Mouse (Mus musculus) hindbrain, embryonic 14.5 days (tissue): ENCODE data around the gene Spon1. TPM values are rescaled to one million over a fixed set of nuclear protein-coding genes. Genes with fewer than 3 reads are reported as not detected.

Experiments
- ATAC-seq: fragments of 200-750 bp; cut with Nextera tagmentation; 2 replicates; pipeline ENCODE4 v1.8.0; 2017; ENCODE audit warnings: moderate number of reproducible peaks, mild to moderate bottlenecking, moderate TSS enrichment, moderate library complexity; ENCODE audit not compliant: low FRiP score
- DNase-seq: peaks from one replicate; pipeline ENCODE4 v3.0.0-alpha.2; 2015; ENCODE audit warnings: low spot score
- H3K27ac ChIP-seq: fragments of 300-500 bp; sonication (generic); 2 replicates; pipeline ENCODE4 v1.5.1; 2014; ENCODE audit warnings: mild to moderate bottlenecking, moderate library complexity
- H3K27me3 ChIP-seq: fragments of 300-500 bp; sonication (generic); 2 replicates; pipeline ENCODE4 v1.6.1; 2014; ENCODE audit warnings: mild to moderate bottlenecking, low read length, mixed read lengths; ENCODE audit not compliant: control insufficient read depth, insufficient read depth
- H3K36me3 ChIP-seq: fragments of 300-500 bp; sonication (generic); replicated peaks from 2 replicates; pipeline ENCODE4 v1.6.1; 2014; ENCODE audit not compliant: control insufficient read depth, insufficient read depth
- H3K4me1 ChIP-seq: fragments of 300-500 bp; sonication (generic); replicated peaks from 2 replicates; pipeline ENCODE4 v1.6.1; 2014; ENCODE audit warnings: antibody characterized with exemption, low read length, mixed read lengths; ENCODE audit not compliant: control insufficient read depth, insufficient read depth
- H3K4me2 ChIP-seq: fragments of 300-500 bp; sonication (generic); replicated peaks from 2 replicates; pipeline ENCODE4 v1.6.1; 2014; ENCODE audit warnings: mild to moderate bottlenecking, moderate library complexity
- H3K4me3 ChIP-seq: fragments of 300-500 bp; sonication (generic); replicated peaks from 2 replicates; pipeline ENCODE4 v1.5.1; 2014; ENCODE audit warnings: mild to moderate bottlenecking, low read length
- H3K9ac ChIP-seq: fragments of 300-500 bp; sonication (generic); 2 replicates; pipeline ENCODE4 v1.6.1; 2014
- H3K9me3 ChIP-seq: fragments of 300-500 bp; sonication (generic); 2 replicates; pipeline ENCODE4 v1.6.1; 2016; ENCODE audit warnings: low read length; ENCODE audit not compliant: control insufficient read depth
- WGBS: fragments of 180-500 bp; shearing (Covaris S2); extraction: QIAGEN DNeasy Blood & Tissue Kit; methylation state at CpG from one replicate; pipeline ENCODE4 v1.1.7; 2014; 5-methylcytosine and 5-hydroxymethylcytosine counted together
- polyA plus RNA-seq: library from polyadenylated mRNA; unstranded; fragments of >200 nt; fragmentation: Nextera tagmentation; extraction: Ambion mirVana; gene quantifications from 2 replicates; pipeline ENCODE4 v1.2.1, GENCODE M21; 2014

Gene Spon1
- polyA plus RNA-seq, 1 experiment from 2014 or later = 90.5 TPM

GRCm38 (mm10) chr7:114071851-114072616, 306.2 kb downstream of the Spon1 start:
- Histone ChIP-seq H3K9ac (no peak overlapping the region), H3K27ac (no peak overlapping the region), H3K27me3 (no peaks in the 10 kb centered on the region), H3K4me2 (no peak overlapping the region), H3K9me3 (no peaks in the 10 kb centered on the region), H3K36me3 (no peaks in the 10 kb centered on the region), H3K4me3 (no peak overlapping the region), H3K4me1 (peaks cover 9% of the 10 kb centered on the region; the same call in 1 of the 2 replicates)
- ATAC-seq = no peak
- 42% methylated on average over 13 of the region's 13 CpGs for WGBS
- DNase-seq = no peak

- DNase-seq = no peak
- no peak for ATAC-seq
- WGBS = 47% methylated on average over 7 of the region's 7 CpGs
- H3K27ac ChIP-seq = no peak overlapping the region
- H3K4me2 ChIP-seq = no peak overlapping the region
- no peaks in the 10 kb centered on the region for H3K9me3 ChIP-seq
- no peaks in the 10 kb centered on the region for H3K36me3 ChIP-seq
- peaks cover 9% of the 10 kb centered on the region; the same call in 1 of the 2 replicates for H3K4me1 ChIP-seq
- H3K9ac ChIP-seq = no peak overlapping the region
- no peak overlapping the region for H3K4me3 ChIP-seq
- no peaks in the 10 kb centered on the region for H3K27me3 ChIP-seq
These were observed 308.3 kb downstream of the Spon1 start for GRCm38 (mm10) chr7:114074133-114074532.

- DNase-seq = no peak
- Histone ChIP-seq H3K27me3 (no peaks in the 10 kb centered on the region), H3K9ac (no peak overlapping the region), H3K36me3 (no peaks in the 10 kb centered on the region), H3K27ac (no peak overlapping the region), H3K4me1 (peaks cover 9% of the 10 kb centered on the region; the same call in 1 of the 2 replicates), H3K9me3 (no peaks in the 10 kb centered on the region), H3K4me2 (no peak overlapping the region), H3K4me3 (no peak overlapping the region)
- 95% methylated on average over 2 of the region's 2 CpGs for whole genome bisulfite sequencing
- ATAC-seq = no peak
These were observed 308.8 kb downstream of the Spon1 start for GRCm38 (mm10) chr7:114074595-114074994.

GRCm38 (mm10) chr7:114079343-114079742, 313.5 kb downstream of the Spon1 start:
- no peaks in the 10 kb centered on the region for H3K4me1 ChIP-seq
- ATAC-seq = no peak
- no peaks in the 10 kb centered on the region for H3K27me3 ChIP-seq
- WGBS = 98% methylated on average over 4 of the region's 4 CpGs
- no peak overlapping the region for H3K9ac ChIP-seq
- no peaks in the 10 kb centered on the region for H3K36me3 ChIP-seq
- H3K4me2 ChIP-seq = no peak overlapping the region
- H3K9me3 ChIP-seq = no peaks in the 10 kb centered on the region
- no peak overlapping the region for H3K4me3 ChIP-seq
- no peak overlapping the region for H3K27ac ChIP-seq
- no peak for DNase-seq

- H3K4me1 ChIP-seq = no peaks in the 10 kb centered on the region
- no peak overlapping the region for H3K27ac ChIP-seq
- DNase-seq (no peak), ATAC-seq (no peak)
- no peak overlapping the region for H3K4me3 ChIP-seq
- H3K36me3 ChIP-seq = no peaks in the 10 kb centered on the region
- no peak overlapping the region for H3K9ac ChIP-seq
- H3K9me3 ChIP-seq = no peaks in the 10 kb centered on the region
- WGBS = 98% methylated on average over 5 of the region's 5 CpGs
- no peaks in the 10 kb centered on the region for H3K27me3 ChIP-seq
- H3K4me2 ChIP-seq = no peak overlapping the region
These were observed 314.5 kb downstream of the Spon1 start for GRCm38 (mm10) chr7:114080250-114080649.

- no peaks in the 10 kb centered on the region for H3K9me3 ChIP-seq
- H3K27me3 ChIP-seq = no peaks in the 10 kb centered on the region
- H3K4me2 ChIP-seq = no peak overlapping the region
- H3K27ac ChIP-seq = no peak overlapping the region
- H3K4me1 ChIP-seq = no peaks in the 10 kb centered on the region
- DNase-seq (no peak), ATAC-seq (no peak)
- H3K9ac ChIP-seq = no peak overlapping the region
- no peaks in the 10 kb centered on the region for H3K36me3 ChIP-seq
- WGBS = 84% methylated on average over 21 of the region's 21 CpGs
- H3K4me3 ChIP-seq = no peak overlapping the region
These were observed 316.0 kb downstream of the Spon1 start for GRCm38 (mm10) chr7:114081633-114082420.

GRCm38 (mm10) chr7:114083088-114083487, 317.3 kb downstream of the Spon1 start:
- Histone ChIP-seq H3K27ac (no peak overlapping the region), H3K36me3 (no peaks in the 10 kb centered on the region), H3K4me3 (no peak overlapping the region), H3K4me2 (no peak overlapping the region), H3K4me1 (no peaks in the 10 kb centered on the region), H3K27me3 (no peaks in the 10 kb centered on the region), H3K9ac (no peak overlapping the region), H3K9me3 (no peaks in the 10 kb centered on the region)
- 90% methylated on average over 2 of the region's 2 CpGs for WGBS
- DNase-seq (no peak), ATAC-seq (no peak)

- H3K9me3 ChIP-seq = no peaks in the 10 kb centered on the region
- H3K4me3 ChIP-seq = no peak overlapping the region
- DNase-seq (no peak), ATAC-seq (no peak)
- no peaks in the 10 kb centered on the region for H3K36me3 ChIP-seq
- H3K4me1 ChIP-seq = no peaks in the 10 kb centered on the region; the same call in 1 of the 2 replicates
- H3K27ac ChIP-seq = no peak overlapping the region
- no peaks in the 10 kb centered on the region for H3K27me3 ChIP-seq
- H3K9ac ChIP-seq = no peak overlapping the region
- no peak overlapping the region for H3K4me2 ChIP-seq
- WGBS = 78% methylated on average over 3 of the region's 3 CpGs
These were observed 318.0 kb downstream of the Spon1 start for GRCm38 (mm10) chr7:114083760-114084159.

- Histone ChIP-seq H3K9me3 (no peaks in the 10 kb centered on the region), H3K36me3 (no peaks in the 10 kb centered on the region), H3K9ac (no peak overlapping the region), H3K4me3 (no peak overlapping the region), H3K27me3 (no peaks in the 10 kb centered on the region), H3K4me2 (no peak overlapping the region), H3K4me1 (no peaks in the 10 kb centered on the region; the same call in 1 of the 2 replicates), H3K27ac (no peak overlapping the region)
- ATAC-seq (no peak), DNase-seq (no peak)
- WGBS = 84% methylated on average over 6 of the region's 6 CpGs
These were observed 320.4 kb downstream of the Spon1 start for GRCm38 (mm10) chr7:114086021-114086710.
